Mouse (Mus musculus) ovary, postnatal 10 days (tissue): Measurements from ENCODE around the gene Nxph4.

ENCODE experiments used
- DNase-seq: peaks from one replicate; pipeline ENCODE4 v3.0.0; 2022; ENCODE audit warnings: low spot score

Gene Nxph4

DNA sequence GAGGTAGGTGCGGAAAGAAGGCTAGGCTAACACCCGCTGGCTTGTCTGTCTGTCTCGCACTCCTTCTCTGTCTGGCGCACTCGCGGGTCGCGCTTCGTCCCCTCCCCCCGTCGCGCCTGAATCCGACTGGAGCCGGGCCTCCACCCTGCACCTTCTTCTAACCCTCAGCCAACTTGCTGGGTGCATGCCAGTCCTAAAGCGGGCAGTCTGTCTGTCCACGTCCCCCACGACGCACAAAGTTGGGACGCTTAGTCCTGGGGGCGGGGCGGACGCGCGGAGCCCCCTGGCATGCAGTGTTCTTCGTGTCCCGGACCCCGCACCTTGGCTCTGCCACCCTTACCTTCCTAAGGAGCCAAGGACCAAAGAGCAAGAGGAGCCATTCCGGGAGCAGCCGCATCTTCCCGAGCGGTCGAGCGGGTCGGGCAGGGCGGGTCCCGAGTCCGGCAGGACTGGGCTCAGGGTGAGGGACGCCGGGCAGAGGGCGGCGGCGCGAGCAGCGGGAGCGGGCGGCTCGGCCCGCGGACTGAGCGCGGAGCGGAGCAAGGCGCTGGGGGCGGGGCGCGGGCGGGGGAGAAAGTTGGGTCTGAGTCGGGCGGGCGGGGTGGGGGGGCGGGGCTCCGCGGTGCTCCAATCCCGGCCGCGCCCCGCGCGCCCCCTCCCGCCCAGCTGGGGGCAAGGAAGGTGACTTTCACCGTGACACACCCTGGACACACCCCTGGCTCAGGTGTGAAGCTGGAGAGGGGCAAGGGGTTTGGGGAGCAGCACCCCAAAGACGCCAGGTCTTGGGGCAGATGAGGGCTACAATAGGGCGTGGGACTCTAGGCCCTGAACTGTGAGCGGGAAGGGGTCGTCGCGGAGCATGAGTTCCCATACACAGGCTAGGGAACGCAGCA, at the start of gene Nxph4:
Gene Nxph4, minus strand, starts transcription at position 524 of the 893 bp plus-strand sequence.
- DNase-seq: no peak

DNA sequence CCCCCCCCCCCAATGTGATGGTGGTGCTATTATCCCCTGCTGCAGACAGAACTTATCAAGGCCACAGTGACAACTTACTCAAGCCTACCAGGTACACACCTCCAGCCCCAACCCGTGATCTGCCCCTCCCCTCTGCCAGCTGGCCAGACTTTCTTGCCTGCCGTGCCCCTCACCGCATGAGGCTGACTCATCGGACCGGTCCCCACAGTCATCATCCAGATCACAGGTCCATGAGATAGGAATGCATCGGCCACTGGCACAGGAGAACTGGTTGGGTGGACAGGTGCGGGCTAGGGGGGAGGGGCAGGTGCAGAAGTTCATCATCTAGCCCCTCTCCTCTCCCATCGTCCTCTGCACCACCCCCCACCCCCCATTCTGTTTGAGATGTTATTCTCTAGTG, 49.3 kb upstream of the Nxph4 start:
- DNase-seq: no peak

DNA sequence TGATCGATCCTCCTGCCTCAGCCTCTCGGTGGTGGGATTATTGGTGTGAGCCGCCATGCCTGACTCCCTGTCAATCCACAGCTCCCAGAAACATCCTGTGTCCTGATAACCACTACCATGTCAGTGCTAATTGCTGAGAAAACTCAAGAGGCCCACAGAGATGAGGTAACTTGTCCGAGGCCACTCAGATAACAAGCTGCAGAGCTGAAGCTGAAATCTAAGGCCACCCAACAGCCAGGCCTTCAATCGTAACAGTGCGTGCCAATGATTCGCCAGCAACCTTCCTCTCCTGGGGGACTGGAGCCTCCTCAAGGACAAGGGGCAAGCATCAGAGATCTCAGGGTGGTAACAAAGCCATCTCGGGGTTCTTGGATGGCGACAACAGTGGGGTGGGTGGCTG, 46.9 kb upstream of the Nxph4 start:
- DNase-seq: no peak

DNA sequence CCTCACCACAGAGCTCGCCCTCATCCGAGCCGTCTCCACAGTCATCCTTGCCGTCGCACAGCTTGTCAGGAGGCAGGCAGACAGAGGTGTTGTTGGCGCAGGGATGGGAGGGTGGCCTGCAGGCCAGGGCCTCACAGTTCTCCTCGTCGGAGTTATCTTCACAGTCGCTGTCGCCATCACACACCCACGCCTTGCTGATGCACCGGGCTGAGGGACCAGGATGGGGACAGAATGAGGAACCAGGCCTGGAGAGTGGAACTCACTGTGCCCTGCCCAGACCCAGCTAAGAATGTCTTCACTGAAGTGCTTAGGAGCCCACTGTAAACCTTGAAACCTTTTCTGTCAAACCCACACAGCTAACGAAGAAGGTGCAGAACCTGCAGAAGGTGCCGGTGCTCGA, 43.6 kb upstream of the Nxph4 start:
- DNase-seq: no peak

DNA sequence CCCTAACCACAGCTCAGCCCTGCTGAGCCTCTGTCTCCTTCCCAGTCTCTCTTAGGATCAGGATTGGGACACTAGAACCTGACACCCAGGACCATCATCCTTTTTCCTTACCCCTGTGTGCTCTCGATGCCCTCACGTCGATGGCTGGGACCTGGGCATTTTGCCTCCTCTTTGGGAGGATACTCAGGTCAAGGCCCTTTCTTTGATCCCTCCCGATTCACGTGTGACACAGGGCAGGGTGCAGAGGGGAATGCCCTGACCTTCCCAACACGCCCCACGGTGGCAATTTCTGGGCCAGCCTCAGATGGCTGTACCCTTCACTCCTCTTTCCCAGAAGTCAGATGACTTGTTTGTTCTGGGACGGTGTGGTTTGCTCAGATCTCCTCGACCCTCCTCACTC, 42.8 kb upstream of the Nxph4 start:
- DNase-seq: no peak

DNA sequence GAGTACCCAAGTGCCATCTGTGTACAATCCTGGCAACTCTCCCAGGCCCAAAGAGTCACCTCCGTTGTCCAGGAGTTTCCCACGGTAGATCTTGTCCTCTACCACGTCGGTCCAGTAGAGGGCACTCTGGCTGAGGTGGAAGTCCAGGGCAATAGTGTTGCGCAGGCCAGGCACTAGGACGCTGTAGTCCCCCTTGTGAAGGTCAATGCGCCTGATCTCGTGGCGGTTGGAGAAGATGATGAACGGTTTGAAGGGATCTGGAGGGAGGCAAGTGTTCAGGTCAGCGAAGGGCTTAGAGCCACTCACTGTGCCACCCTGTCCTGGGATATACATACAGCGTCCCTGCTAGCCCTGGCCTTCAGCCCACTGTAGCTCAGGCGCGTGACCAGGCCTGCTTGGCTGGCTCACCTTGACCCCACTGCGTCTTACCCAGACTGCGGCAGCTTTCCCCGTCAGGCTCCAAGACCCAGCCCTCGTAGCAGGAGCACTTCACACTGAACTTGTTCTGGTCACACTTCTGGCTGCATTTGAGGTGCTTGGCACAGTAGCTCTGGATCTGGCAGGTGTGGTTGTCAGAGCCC, 42.1 kb upstream of the Nxph4 start:
- DNase-seq: no peak

DNA sequence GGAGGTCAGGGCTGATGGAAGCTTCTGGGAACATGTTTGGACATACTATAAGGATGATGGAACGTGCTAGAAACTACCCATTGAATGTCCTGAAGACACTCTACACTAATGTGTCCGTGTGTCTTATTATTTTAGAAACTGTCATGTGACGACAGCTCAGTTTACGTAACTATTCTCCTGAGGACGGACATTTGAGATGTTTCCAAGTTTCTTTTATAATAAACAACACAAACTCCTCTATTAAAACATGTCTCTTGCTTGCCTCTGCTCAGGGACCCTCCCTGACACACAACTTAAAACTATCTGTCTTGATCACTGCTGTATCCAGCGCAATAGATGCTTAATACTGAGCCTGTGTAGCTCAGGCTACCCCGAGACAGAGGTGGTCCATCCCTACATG, 41.4 kb upstream of the Nxph4 start:
- no peak for DNase-seq

DNA sequence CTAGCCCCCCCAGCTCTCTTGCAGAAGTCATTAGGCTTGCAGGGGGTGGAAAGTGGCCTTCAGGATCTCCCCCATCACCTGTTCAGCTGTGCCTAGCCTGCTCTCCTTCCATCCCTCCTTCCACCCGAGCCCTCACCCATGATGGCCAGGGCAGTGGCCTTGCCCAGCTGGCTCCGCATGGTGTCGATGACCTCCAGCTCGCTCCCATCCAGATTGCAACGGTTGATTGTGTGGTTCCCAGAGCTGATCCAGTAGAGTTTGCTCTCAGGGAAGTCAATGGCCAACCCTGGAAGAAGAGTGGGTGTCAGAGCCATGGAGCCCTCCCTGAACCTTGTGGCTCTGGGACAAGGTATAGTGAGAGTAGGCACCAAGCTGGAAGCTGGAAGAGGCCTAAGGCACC, 37.9 kb upstream of the Nxph4 start:
- no peak for DNase-seq

DNA sequence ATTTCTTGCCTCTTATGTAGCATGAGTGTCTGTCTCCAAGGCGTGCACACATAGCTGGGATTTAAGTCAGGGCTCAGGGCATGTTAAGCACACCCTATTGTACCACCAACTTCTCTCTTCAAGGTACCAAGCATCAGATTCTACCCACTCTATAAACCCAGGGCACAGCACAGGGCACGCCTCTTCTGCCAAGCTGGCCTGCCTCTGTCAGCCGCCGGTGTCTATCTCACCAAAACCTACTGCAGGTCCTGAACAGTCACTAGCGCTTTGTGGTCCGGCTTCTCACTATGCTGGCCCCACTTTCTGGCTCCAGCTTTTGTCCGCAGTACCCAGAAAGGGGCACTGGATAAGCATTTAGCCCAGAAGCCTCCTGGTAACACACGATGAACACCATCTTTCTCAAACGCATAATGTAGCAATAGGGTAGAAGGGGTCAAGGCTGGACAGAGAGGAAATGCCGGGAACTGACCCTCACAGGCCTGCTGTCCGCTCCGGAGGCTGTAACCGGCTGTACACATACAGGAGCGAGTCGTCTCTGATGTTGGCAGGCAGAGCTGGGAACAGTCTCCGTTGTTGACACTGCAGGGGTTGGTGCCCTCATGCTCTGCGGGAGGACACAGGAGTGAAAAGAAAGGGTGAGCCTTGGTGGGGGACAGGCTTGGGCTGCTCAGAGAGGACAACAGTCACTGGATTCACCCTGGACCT, 36.7 kb upstream of the Nxph4 start:
- DNase-seq: no peak

DNA sequence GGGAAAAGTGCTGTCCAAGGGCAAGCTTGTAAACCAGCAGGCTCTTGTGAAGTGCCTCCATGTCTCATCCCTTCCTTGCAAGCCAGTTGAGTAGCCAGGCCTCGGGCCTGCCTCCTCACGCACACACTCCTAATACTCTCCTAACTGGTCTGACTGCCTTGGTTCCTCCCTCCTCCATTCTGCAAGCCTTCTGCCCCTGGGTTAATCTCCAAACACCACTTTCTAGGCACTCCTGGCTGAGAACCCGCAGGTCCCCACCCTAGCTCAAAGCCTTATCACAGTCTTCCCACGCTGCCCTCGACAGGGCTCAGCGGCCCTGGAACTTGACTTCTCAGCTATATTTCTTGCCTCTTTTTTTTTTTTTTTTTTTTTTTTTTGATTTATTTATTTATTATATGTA, 36.0 kb upstream of the Nxph4 start:
- DNase-seq: no peak

DNA sequence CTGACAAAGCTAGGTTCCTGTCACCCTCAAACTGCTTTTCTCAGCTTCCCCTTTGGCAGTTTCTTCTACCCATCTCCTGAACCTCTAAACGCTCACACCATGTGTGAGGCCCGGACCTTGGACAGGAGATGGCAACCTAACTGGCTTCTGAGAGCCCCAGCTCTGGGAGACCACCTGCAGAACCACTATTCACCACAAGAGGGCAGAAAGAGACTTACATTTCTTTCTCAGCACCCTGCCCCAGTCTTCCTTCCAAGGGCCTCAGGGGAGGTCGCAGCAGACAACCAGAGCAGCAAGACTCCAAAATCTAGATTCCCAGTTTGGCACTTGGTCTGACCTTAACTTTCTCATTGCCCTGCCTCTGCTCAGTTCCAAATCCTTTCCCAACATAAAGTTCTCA, 35.1 kb upstream of the Nxph4 start:
- peak; percentile 60 for DNase-seq

DNA sequence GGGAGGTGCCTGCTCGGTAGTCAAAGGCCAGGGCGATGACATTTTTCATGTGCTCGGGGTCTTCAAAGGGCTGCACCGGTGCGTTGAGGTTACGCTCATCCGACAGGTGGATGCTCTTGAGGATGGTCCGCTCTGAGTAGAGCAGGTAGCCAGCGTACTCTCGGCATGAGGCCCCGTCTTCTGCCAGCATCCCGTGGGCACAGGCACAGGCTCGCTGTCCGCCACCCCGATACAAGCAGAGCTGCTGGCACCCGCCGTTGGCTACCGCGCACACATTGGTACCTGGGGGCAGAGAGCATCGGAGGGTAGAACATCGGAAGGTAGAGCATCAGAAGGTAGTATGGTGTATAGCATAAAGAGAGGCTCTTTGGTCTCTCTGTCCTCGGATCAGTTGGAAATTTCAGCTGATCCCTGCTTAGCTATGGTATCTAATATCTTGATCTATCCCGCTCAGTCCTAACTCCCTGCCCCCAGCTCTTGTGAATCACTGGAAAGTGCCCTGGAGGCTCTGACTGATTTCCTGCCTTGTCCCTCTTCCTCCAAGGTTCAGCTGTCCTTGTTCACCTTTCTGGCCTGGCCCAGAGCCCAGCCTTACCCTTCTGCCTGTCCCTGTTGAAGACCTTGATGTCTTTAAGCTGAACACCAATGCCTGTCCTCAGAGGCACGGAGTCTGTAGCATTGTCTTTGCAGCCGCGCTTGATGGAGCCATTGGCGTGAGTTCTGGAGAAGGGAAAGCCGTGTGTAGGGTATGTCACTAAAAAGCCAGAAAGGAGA, 32.4 kb upstream of the Nxph4 start:
- no peak for DNase-seq

DNA sequence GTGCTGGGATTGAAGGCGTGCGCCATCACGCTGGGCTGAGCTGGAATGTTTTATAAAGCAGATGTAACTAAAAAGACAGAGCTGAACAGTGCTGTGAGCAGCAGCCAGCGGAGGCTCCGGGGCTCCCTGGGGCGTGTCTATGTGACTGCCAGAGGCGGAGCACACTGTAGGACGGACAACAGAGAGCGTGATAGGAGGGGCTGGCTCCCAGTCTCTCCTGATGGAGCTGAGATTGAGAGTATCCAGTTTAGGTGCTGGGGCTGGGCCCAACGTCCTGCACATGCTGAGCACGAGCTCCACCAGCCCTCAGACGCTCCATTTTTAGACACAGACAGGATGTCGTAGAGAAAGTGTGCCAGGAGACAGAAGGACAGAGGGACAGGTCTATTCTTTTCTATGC, 29.9 kb upstream of the Nxph4 start:
- no peak for DNase-seq

DNA sequence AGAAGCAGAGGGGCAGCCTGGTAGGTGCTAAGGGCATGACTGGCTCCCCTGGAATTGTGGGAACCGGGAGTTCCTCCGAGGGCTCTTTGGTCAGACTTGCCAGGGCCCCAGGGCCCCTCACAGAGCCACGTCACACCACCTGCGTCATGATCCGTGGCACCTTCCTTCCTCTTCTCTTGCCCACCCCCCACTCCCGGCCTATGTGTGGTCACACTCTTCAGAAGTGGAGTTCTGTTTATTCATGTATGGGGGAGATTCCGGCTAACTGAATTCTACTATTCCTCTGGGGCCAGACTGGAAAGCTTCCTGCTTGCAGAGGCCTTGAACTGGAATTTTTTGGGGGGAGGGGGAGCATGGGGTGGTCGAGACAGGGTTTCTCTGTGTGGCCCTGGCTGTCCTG, 29.5 kb upstream of the Nxph4 start:
- no peak for DNase-seq

DNA sequence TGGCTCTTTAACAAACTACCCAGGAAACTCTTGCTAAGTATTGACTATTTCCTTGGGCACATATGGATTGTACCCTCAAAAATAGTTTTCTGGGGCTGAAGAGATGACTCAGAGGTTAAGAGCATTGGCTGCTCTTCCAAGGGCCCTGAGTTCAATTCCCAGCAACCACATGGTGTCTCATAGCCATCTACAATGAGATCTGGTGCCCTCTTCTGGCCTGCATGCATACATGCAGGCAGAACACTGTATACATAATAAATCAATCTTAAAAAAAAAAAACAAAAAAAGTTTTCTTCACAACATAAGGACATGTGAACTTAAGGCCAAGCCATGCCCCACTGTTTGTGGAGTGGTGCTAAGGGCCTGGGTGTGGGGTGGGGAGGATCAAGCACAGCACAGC, 26.8 kb upstream of the Nxph4 start:
- no peak for DNase-seq

DNA sequence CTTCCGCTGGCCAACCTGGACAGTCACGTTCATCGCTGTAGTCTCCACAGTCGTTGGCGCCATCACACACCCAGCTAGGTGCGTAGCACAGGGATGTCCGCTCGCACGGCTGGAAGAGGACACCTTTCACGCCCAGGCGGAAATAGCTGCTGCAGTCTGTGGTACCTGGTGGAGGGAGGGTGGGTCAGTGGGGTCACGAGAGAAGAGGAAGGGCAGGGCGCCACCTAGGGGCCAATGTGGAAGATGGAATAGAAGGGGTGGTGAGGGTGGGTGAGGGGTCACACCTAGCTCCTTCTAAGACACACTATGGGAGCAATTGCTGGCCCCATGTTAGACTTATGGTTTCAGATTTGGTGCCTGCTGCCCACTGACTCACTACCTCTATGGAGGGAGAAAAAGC, 23.0 kb upstream of the Nxph4 start:
- DNase-seq: no peak

DNA sequence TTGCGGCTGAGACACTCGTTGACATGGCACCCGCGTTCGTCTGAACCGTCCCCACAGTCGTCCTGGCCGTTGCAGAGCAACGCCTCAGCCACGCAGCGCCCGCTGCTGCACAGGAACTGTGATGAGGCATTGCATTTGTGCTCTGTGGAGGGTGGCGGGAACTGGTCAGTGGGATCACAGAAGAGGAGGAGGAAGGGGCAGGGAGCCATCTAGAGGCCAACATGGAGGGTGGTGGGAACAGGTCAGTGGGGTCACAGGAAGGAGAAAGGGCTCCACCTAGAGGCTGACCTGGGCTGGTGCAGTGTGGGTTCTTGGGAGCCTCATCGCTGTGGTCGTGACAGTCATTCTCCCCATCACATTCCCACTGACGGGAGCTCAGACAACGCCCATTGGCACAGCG, 21.3 kb upstream of the Nxph4 start:
- no peak for DNase-seq

DNA sequence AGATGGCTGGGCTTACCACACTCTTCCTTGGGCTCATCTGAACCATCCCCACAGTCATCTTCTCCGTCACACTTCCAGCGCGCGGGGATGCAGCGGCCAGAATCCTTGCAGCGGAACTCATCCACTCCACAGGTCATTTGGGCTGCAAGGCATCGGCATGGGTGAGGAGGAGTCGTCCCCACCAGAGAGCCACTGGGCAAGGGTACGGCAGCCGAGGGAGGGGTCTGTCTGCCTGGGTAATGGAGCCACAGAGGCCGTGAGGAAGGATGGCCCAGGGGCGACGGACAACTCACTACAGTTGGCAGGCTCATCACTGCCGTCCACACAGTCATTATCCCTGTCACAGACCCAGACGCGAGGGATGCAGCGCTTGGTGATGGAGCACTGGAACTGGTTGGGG, 15.5 kb upstream of the Nxph4 start:
- no peak for DNase-seq

DNA sequence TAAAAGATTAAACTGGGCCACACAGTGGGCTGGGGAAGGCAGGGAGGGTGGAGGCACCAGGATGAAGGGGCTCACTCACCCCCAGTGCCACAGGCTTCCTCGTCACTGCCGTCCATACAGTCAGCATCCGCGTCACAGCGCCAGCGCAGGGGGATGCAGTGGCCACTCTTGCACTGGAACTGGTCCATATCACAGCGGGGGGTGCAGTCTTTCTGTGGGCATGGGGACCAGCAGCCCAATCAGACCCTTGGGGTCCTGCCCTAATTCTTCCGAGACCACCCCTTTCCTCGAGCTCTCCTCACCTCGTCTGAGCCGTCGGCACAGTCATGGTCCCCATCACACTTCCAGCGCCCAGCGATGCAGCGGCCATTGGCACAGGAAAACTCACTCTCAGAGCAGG, 13.9 kb upstream of the Nxph4 start:
- DNase-seq: no peak

DNA sequence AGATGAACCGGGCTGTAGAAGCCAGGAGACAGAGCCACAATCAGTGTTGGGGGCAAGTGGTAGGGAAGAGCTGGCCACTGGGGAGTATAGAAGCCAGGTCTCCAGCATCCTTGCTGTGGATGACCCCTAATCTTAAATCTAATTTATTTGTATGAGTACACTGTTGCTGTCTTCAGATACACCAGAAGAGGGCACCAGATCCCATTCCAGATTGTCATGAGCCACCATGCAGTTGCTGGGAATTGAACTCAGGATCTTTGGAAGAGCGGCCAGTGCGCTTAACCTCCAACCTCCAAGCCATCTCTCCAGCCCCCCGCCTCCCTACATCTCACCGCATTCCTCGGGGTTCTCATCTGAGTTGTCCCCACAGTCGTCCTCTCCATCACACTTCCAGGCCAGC, 12.1 kb upstream of the Nxph4 start:
- DNase-seq: no peak

DNA sequence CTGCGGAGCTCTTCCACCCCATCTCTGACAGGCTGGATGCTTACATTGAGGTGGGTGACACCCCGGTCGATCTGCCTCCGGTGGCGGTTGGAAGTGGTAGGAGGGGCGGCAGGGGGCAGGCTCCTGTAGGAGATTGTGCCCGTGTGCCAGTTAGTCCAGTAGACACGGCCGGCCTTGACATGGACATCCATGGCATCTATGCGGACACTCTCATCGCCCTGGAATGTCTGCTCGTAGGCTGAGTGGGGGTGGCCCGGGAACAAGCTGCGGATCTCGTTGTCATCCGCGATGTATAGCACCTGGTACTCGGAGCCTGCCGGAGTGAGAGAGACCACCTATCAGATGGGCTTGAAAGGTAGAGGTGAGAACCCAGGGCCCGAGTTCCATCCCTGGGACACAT, 10.0 kb upstream of the Nxph4 start:
- DNase-seq: no peak

DNA sequence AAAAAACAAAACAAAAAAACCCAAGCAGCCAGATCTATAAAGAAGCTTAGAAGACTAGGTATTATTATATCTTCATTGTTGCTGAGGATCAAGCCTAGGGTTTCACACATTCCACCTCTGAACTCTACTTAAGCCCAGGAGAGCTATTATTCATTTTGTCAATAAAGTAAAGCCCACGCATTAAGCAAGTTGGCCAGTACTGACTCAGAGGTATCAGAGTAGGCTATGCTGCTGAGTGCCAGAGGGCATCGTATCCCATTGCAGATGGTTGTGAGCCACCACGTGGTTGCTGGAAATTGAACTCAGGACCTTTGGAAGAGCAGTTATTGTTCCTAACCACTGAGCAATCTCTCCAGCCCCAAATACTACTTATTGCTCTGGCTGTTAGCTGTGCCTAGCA, 9.6 kb upstream of the Nxph4 start:
- no peak for DNase-seq

DNA sequence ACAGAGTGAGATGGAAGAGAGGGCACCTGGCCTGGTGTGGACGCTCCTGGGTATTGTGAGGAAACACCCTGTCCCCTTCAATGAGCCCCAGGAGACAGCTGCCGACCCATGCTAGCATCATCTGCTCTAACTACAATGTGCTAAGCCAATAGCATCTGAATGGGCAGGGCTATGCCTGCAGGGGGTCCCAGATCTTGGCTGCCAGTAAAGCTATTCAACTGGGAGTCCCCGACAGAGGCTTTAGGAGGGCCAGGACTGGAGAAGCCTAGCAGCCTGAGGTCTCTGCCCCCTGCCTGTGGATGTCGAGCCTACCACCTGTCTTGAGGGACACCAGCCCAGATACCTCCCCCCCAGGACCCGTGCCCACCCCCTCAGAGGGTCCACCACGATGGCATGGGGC, 8.4 kb upstream of the Nxph4 start:
- no peak for DNase-seq
